Mouse (Mus musculus) cerebellum, adult 2 months (tissue): ENCODE data around the gene Map3k9.

Experiments
- CTCF ChIP-seq: fragments of 200-500 bp; IDR thresholded peaks from 2 replicates; pipeline ENCODE4 v1.5.1; 2011; ENCODE audit warnings: low read depth, mild to moderate bottlenecking, control low read depth, low read length, moderate library complexity, borderline replicate concordance; ENCODE audit not compliant: insufficient read depth
- POLR2A ChIP-seq: fragments of 200-500 bp; IDR thresholded peaks from 2 replicates; pipeline ENCODE4 v1.6.1; 2011; ENCODE audit warnings: low read length, control low read depth, borderline replicate concordance; ENCODE audit not compliant: insufficient read depth

DNA sequence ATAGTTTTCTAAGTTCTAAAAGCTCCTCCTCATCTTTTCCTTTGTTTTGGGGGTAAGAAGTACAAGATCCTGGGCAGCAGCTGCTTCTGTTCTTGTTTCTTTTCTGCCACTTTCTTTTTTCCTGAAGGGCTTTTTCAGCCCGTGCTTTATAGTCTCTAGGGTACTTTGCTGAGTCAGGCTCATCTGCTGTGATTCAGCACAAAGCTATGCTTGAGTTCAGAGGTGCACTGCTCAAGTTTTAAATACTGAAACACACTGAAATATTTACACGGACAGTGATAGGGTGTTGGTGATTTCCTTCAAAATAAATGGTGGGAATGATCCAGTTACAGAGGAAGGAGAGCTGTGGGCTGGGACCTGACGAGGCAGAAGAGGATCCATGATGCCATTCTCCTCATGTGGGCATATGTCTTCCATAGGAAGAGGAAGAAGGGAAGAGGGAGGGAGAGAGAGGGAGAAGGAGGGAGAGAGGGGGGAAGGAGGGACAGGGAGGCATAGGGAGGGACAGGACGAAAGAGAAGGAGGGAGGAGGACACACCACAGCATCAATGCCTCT, 32.9 kb downstream of the Map3k9 start:
- no peak for TF ChIP-seq CTCF
- no peak for TF ChIP-seq POLR2A
